In genomic region chr7:27162780-27163449, GRCm38 (mm10) we compare ENCODE assay signal across 10 mouse cellular contexts. TPM values are rescaled to one million over a fixed set of nuclear protein-coding genes. Genes with fewer than 3 reads are reported as not detected.
DNase-seq lines count a peak whose midpoint lies in the region; ATAC-seq and TF ChIP-seq lines count a peak whose summit lies in the region.
"Had no signal": no experiment of that assay in that cellular context is flagged by ENCODE, and none has a peak within 500 bp of the region (broad histone marks: within the 10 kb centered on the region; RNA-seq: fewer than 3 reads in every experiment).

No protein-coding gene starts in this region.

- no peak for ATAC-seq in kidney, embryonic 15.5 days (replicated peaks; ENCODE audit: low FRiP score)
- ATAC-seq in embryonic facial prominence, embryonic 12.5 days (ENCODE audit: insufficient number of reproducible peaks, insufficient read depth, low FRiP score, low TSS enrichment), result no peak
- ATAC-seq in heart, postnatal 0 days (ENCODE audit: insufficient read depth, low read depth), result no peak
- ATAC-seq in midbrain, embryonic 14.5 days (ENCODE audit: low FRiP score, low TSS enrichment), result no peak
- ATAC-seq in CD4-positive, CD25-positive, alpha-beta regulatory T cell, adult 4 months, result no peak

- peak overlapping the region; percentile 10; the same call in 1 of the 2 replicates for H3K27ac ChIP-seq in kidney, embryonic 15.5 days
- 0 out of 2 replicates have a peak overlapping the region, but pooled peaks have one; percentile 0 for H3K27ac ChIP-seq in embryonic facial prominence, embryonic 12.5 days
- no peak overlapping the region for H3K27ac ChIP-seq in heart, postnatal 0 days (ENCODE audit: low read depth)
- H3K27ac ChIP-seq in midbrain, embryonic 14.5 days (replicated peaks; ENCODE audit: low read depth, low read length), result 0 out of 2 replicates have a peak overlapping the region, but pooled peaks have one; percentile 2

- H3K4me2 ChIP-seq in kidney, embryonic 15.5 days, result peak overlapping the region; percentile 86
- peak overlapping the region; percentile 76 for H3K4me2 ChIP-seq in embryonic facial prominence, embryonic 12.5 days (replicated peaks)
- H3K4me2 ChIP-seq in heart, postnatal 0 days (ENCODE audit: low read depth, low read length), result 0 out of 2 replicates have a peak overlapping the region, but pooled peaks have one; percentile 93
- peak overlapping the region; percentile 88 for H3K4me2 ChIP-seq in midbrain, embryonic 14.5 days (ENCODE audit: low read length)

- no peak for DNase-seq in kidney, adult 8-10 months
- DNase-seq in heart, postnatal 0 days (ENCODE audit: low spot score), result no peak
- DNase-seq in midbrain, embryonic 14.5 days, result no peak
- DNase-seq in layer of hippocampus, postnatal 25 days (ENCODE audit: extremely low spot score in 1 of 2, low spot score in 1 of 2), result no peak
- no peak for DNase-seq in lung, adult 18-20 months
- DNase-seq: gastrocnemius, postnatal 14 days had no signal

- H3K4me3 ChIP-seq in kidney, embryonic 15.5 days (replicated peaks), result 0 out of 2 replicates have a peak overlapping the region, but pooled peaks have one; percentile 72
- H3K4me3 ChIP-seq in embryonic facial prominence, embryonic 12.5 days, result peak overlapping the region; percentile 11; the same call in 1 of the 2 replicates
- H3K4me3 ChIP-seq in heart, postnatal 0 days (ENCODE audit: low read depth, low read length), result no peak overlapping the region
- no peak overlapping the region for H3K4me3 ChIP-seq in midbrain, embryonic 14.5 days (replicated peaks; ENCODE audit: low read depth, low read length)

- no peak for TF ChIP-seq CTCF in heart, postnatal 0 days (IDR thresholded peaks at IDR 0.05; ENCODE audit: low read depth)

- H3K36me3 ChIP-seq in kidney, embryonic 15.5 days, result peaks cover 56% of the 10 kb centered on the region
- H3K36me3 ChIP-seq in embryonic facial prominence, embryonic 12.5 days, result peaks cover 60% of the 10 kb centered on the region
- peaks cover 26% of the 10 kb centered on the region for H3K36me3 ChIP-seq in heart, postnatal 0 days (replicated peaks; ENCODE audit: control insufficient read depth, insufficient read depth, low read length)
- peaks cover 50% of the 10 kb centered on the region for H3K36me3 ChIP-seq in midbrain, embryonic 14.5 days (ENCODE audit: control insufficient read depth, insufficient read depth, low read length)

- H3K9ac ChIP-seq in kidney, embryonic 15.5 days, result no peak overlapping the region
- peak overlapping the region; percentile 12; the same call in 1 of the 2 replicates for H3K9ac ChIP-seq in embryonic facial prominence, embryonic 12.5 days
- no peak overlapping the region; the same call in 1 of the 2 replicates for H3K9ac ChIP-seq in heart, postnatal 0 days (replicated peaks; ENCODE audit: low read depth, low read length)
- H3K9ac ChIP-seq in midbrain, embryonic 14.5 days (replicated peaks; ENCODE audit: low read length), result peak overlapping the region; percentile 34

- no peaks in the 10 kb centered on the region for H3K9me3 ChIP-seq in kidney, embryonic 15.5 days (replicated peaks)
- no peaks in the 10 kb centered on the region for H3K9me3 ChIP-seq in embryonic facial prominence, embryonic 12.5 days
- no peaks in the 10 kb centered on the region for H3K9me3 ChIP-seq in heart, postnatal 0 days (replicated peaks; ENCODE audit: control insufficient read depth, low read length)
- no peaks in the 10 kb centered on the region for H3K9me3 ChIP-seq in midbrain, embryonic 14.5 days (ENCODE audit: control insufficient read depth, low read length)

- no peak for TF ChIP-seq EP300 in heart, postnatal 0 days (IDR thresholded peaks at IDR 0.05; ENCODE audit: low read depth)

- no peaks in the 10 kb centered on the region for H3K27me3 ChIP-seq in kidney, embryonic 15.5 days
- H3K27me3 ChIP-seq in embryonic facial prominence, embryonic 12.5 days, result no peaks in the 10 kb centered on the region
- H3K27me3 ChIP-seq in heart, postnatal 0 days (ENCODE audit: control insufficient read depth, insufficient read depth, low read length), result no peaks in the 10 kb centered on the region
- no peaks in the 10 kb centered on the region for H3K27me3 ChIP-seq in midbrain, embryonic 14.5 days (ENCODE audit: control insufficient read depth, insufficient read depth, low read length)

- peaks cover 69% of the 10 kb centered on the region for H3K4me1 ChIP-seq in kidney, embryonic 15.5 days
- peaks cover 63% of the 10 kb centered on the region for H3K4me1 ChIP-seq in embryonic facial prominence, embryonic 12.5 days
- peaks cover 31% of the 10 kb centered on the region for H3K4me1 ChIP-seq in heart, postnatal 0 days (ENCODE audit: control insufficient read depth, insufficient read depth)
- H3K4me1 ChIP-seq in midbrain, embryonic 14.5 days (ENCODE audit: control insufficient read depth, insufficient read depth, low read length), result peaks cover 52% of the 10 kb centered on the region

- WGBS in kidney, embryonic 15.5 days, result 74% methylated on average over 5 of the region's 5 CpGs
- WGBS in embryonic facial prominence, embryonic 12.5 days, result 86% methylated on average over 5 of the region's 5 CpGs
- WGBS in heart, postnatal 0 days, result 70% methylated on average over 5 of the region's 5 CpGs
- 86% methylated on average over 5 of the region's 5 CpGs for WGBS in midbrain, embryonic 14.5 days

RNA-seq across cellular contexts. Expression of gene Egln2, which starts 3.7 kb away (rescaled TPM):
- 65.4 and 74.9 TPM in 2 replicates for polyA plus RNA-seq in kidney, embryonic 15.5 days (2015; fragmentation: Nextera tagmentation; extraction: Ambion mirVana)
- 95.8 and 99.8 TPM in 2 replicates for polyA plus RNA-seq in embryonic facial prominence, embryonic 12.5 days (2016; fragmentation: Nextera tagmentation; extraction: Ambion mirVana)
- total RNA-seq in heart, postnatal 0 days (2014; rRNA removed; ENCODE audit: low replicate concordance), result 71.5 and 76.5 TPM in 2 replicates
- 42.1 and 42.8 TPM in 2 replicates for polyA plus RNA-seq in heart, postnatal 0 days (2015; fragmentation: Nextera tagmentation; extraction: Ambion mirVana)
- 57.3 and 68.7 TPM in 2 replicates for polyA plus RNA-seq in midbrain, embryonic 14.5 days (2014; fragmentation: Nextera tagmentation; extraction: Ambion mirVana)
- polyA plus RNA-seq in CD4-positive, CD25-positive, alpha-beta regulatory T cell, adult 4 months (2017; shearing (Covaris generic)), result 10 to 100 TPM; 16.8 to 16.9 TPM
- total RNA-seq in layer of hippocampus, postnatal 25 days (2021), result 10 to 100 TPM; 91.6 to 99.5 TPM

RNA-seq across cellular contexts. Expression of gene Cyp2t4, which starts 9.4 kb away (rescaled TPM):
- polyA plus RNA-seq in kidney, embryonic 15.5 days (2015; fragmentation: Nextera tagmentation; extraction: Ambion mirVana), result 0.10 TPM in 1 of 2 replicates, not detected in the other
- polyA plus RNA-seq in embryonic facial prominence, embryonic 12.5 days (2016; fragmentation: Nextera tagmentation; extraction: Ambion mirVana), result 0.14 and 0.19 TPM in 2 replicates
- total RNA-seq in heart, postnatal 0 days (2014; rRNA removed; ENCODE audit: low replicate concordance), result not detected in 2 replicates
- not detected in 2 replicates for polyA plus RNA-seq in heart, postnatal 0 days (2015; fragmentation: Nextera tagmentation; extraction: Ambion mirVana)
- polyA plus RNA-seq in midbrain, embryonic 14.5 days (2014; fragmentation: Nextera tagmentation; extraction: Ambion mirVana), result 0.18 and 0.22 TPM in 2 replicates
- polyA plus RNA-seq in CD4-positive, CD25-positive, alpha-beta regulatory T cell, adult 4 months (2017; shearing (Covaris generic)), result under 1 TPM in 1 of 2 experiments, not detected in 1; 0.78 TPM
- not detected for total RNA-seq in layer of hippocampus, postnatal 25 days (2021)
- total RNA-seq: gastrocnemius, postnatal 14 days had no signal

RNA-seq across cellular contexts. Expression of gene Rab4b, which starts 15.8 kb away (rescaled TPM):
- 60.1 and 66.8 TPM in 2 replicates for polyA plus RNA-seq in kidney, embryonic 15.5 days (2015; fragmentation: Nextera tagmentation; extraction: Ambion mirVana)
- 63.9 and 71.4 TPM in 2 replicates for polyA plus RNA-seq in embryonic facial prominence, embryonic 12.5 days (2016; fragmentation: Nextera tagmentation; extraction: Ambion mirVana)
- 42.5 and 74.2 TPM in 2 replicates for total RNA-seq in heart, postnatal 0 days (2014; rRNA removed; ENCODE audit: low replicate concordance)
- polyA plus RNA-seq in heart, postnatal 0 days (2015; fragmentation: Nextera tagmentation; extraction: Ambion mirVana), result 44.4 and 45.9 TPM in 2 replicates
- 87.7 and 99.6 TPM in 2 replicates for polyA plus RNA-seq in midbrain, embryonic 14.5 days (2014; fragmentation: Nextera tagmentation; extraction: Ambion mirVana)
- polyA plus RNA-seq in CD4-positive, CD25-positive, alpha-beta regulatory T cell, adult 4 months (2017; shearing (Covaris generic)), result 100 to 1,000 TPM; 118 to 144 TPM
- total RNA-seq in layer of hippocampus, postnatal 25 days (2021), result 10 to 100 TPM; 89.6 to 92.5 TPM

RNA-seq across cellular contexts. Expression of gene Gm21983, which starts 18.0 kb away (rescaled TPM):
- 1.3 TPM in 1 of 2 replicates, not detected in the other for polyA plus RNA-seq in kidney, embryonic 15.5 days (2015; fragmentation: Nextera tagmentation; extraction: Ambion mirVana)
- 0.49 and 0.67 TPM in 2 replicates for polyA plus RNA-seq in embryonic facial prominence, embryonic 12.5 days (2016; fragmentation: Nextera tagmentation; extraction: Ambion mirVana)
- not detected in 2 replicates for total RNA-seq in heart, postnatal 0 days (2014; rRNA removed; ENCODE audit: low replicate concordance)
- 0.15 TPM in 1 of 2 replicates, not detected in the other for polyA plus RNA-seq in heart, postnatal 0 days (2015; fragmentation: Nextera tagmentation; extraction: Ambion mirVana)
- polyA plus RNA-seq in midbrain, embryonic 14.5 days (2014; fragmentation: Nextera tagmentation; extraction: Ambion mirVana), result not detected in 2 replicates
- not detected for polyA plus RNA-seq in CD4-positive, CD25-positive, alpha-beta regulatory T cell, adult 4 months (2017; shearing (Covaris generic))
- total RNA-seq in layer of hippocampus, postnatal 25 days (2021), result not detected
- total RNA-seq: gastrocnemius, postnatal 14 days had no signal
- polyA plus RNA-seq: limb, embryonic 11.5 days had no signal

RNA-seq across cellular contexts. Expression of gene Mia, which starts 18.0 kb away (rescaled TPM):
- polyA plus RNA-seq in kidney, embryonic 15.5 days (2015; fragmentation: Nextera tagmentation; extraction: Ambion mirVana), result 18.3 and 20.3 TPM in 2 replicates
- polyA plus RNA-seq in embryonic facial prominence, embryonic 12.5 days (2016; fragmentation: Nextera tagmentation; extraction: Ambion mirVana), result 38.8 and 50.4 TPM in 2 replicates
- not detected in 2 replicates for total RNA-seq in heart, postnatal 0 days (2014; rRNA removed; ENCODE audit: low replicate concordance)
- polyA plus RNA-seq in heart, postnatal 0 days (2015; fragmentation: Nextera tagmentation; extraction: Ambion mirVana), result 0.25 and 0.38 TPM in 2 replicates
- 6.8 and 8.1 TPM in 2 replicates for polyA plus RNA-seq in midbrain, embryonic 14.5 days (2014; fragmentation: Nextera tagmentation; extraction: Ambion mirVana)
- under 1 TPM in 1 of 2 experiments, not detected in 1; 0.52 TPM for polyA plus RNA-seq in CD4-positive, CD25-positive, alpha-beta regulatory T cell, adult 4 months (2017; shearing (Covaris generic))
- 1 to 10 TPM; 2.3 to 2.4 TPM for total RNA-seq in layer of hippocampus, postnatal 25 days (2021)

Comparison
In these comparisons a context has a peak if more than half of its experiments do, and no peak if none do; other contexts are left out.
1. H3K4me3 ChIP-seq: peak in kidney, embryonic 15.5 days (single experiment) and embryonic facial prominence, embryonic 12.5 days (single experiment); none in heart, postnatal 0 days (single experiment) and midbrain, embryonic 14.5 days (single experiment).
2. H3K9ac ChIP-seq: peak in embryonic facial prominence, embryonic 12.5 days (single experiment) and midbrain, embryonic 14.5 days (single experiment); none in kidney, embryonic 15.5 days (single experiment) and heart, postnatal 0 days (single experiment).
3. Peak in every context shown above with its lines, with median percentiles within 50 percentile points of each other: H3K4me2 ChIP-seq.